Mouse (Mus musculus) liver, adult 2 months (tissue): ENCODE data around the gene H60b.

ENCODE experiments used
- CTCF ChIP-seq: fragments of 200-500 bp; IDR thresholded peaks from 2 replicates; pipeline ENCODE4 v1.5.1; 2011; ENCODE audit warnings: low read depth, low read length, control low read depth
- POLR2A ChIP-seq: fragments of 200-500 bp; IDR thresholded peaks from 2 replicates; pipeline ENCODE4 v1.6.1; 2011; ENCODE audit warnings: low read length, control low read depth; ENCODE audit not compliant: insufficient read depth; ENCODE audit errors: extremely low read depth

DNA sequence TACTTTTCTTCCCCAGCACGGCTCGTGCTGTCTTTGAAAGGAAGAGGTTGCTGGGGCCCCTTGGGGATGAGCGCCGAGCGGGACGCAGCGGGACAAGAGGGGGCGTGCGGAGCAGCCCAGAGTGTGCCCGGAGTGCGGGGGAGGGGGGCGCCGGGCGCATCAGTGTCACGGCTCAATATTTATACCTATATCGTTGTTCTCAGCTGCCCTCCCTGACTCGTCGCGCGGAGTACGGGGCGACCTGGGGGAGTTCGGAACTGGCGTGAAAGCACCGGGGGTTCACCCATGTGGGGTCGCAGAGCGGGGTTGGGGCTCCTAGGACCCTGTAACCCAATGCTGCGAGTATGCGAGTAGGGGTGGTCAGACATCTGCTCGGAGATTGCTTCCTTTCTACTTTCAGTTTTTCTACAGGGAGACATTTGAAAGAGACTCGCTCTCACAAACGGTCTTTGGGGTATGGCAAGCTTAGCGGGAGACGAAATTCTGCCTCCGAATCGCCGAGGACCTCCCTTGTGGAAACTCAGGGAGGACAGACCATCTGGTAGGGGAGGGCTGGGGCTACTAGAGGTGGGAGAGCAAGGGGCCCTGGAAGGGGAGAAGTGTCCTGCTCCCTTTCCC, 9.2 kb upstream of the H60b start, which contains the start of gene E030030I06Rik:
- no peak for TF ChIP-seq CTCF
- TF ChIP-seq POLR2A: no peak
